Mouse (Mus musculus) embryonic facial prominence, embryonic 10.5 days (tissue): ENCODE measurements around the gene Mest. TPM values are rescaled to one million over a fixed set of nuclear protein-coding genes. Genes with fewer than 3 reads are reported as not detected.

Source experiments
- DNase-seq: peaks from one replicate; pipeline ENCODE4 v3.0.0-alpha.2; 2017; ENCODE audit warnings: low spot score
- H3K27ac ChIP-seq: fragments of 300-500 bp; sonication (generic); replicated peaks from 2 replicates; pipeline ENCODE4 v1.5.1; 2016; ENCODE audit warnings: mild to moderate bottlenecking
- H3K27me3 ChIP-seq: fragments of 300-500 bp; sonication (generic); replicated peaks from 2 replicates; pipeline ENCODE4 v1.6.1; 2016; ENCODE audit warnings: low read depth, mild to moderate bottlenecking; ENCODE audit not compliant: poor library complexity, severe bottlenecking
- H3K36me3 ChIP-seq: fragments of 300-500 bp; sonication (generic); replicated peaks from 2 replicates; pipeline ENCODE4 v1.6.1; 2016; ENCODE audit warnings: mild to moderate bottlenecking, moderate library complexity
- H3K4me1 ChIP-seq: fragments of 300-500 bp; sonication (generic); 2 replicates; pipeline ENCODE4 v1.6.1; 2016
- H3K4me3 ChIP-seq: fragments of 300-500 bp; sonication (generic); 2 replicates; pipeline ENCODE4 v1.5.1; 2016; ENCODE audit warnings: mild to moderate bottlenecking, moderate library complexity
- H3K9me3 ChIP-seq: fragments of 300-500 bp; sonication (generic); 2 replicates; pipeline ENCODE4 v1.6.1; 2016; ENCODE audit warnings: mild to moderate bottlenecking
- WGBS: fragments of 180-500 bp; shearing (Covaris S2); methylation state at CpG from one replicate; pipeline ENCODE4 v1.1.7; 2016; 5-methylcytosine and 5-hydroxymethylcytosine counted together
- polyA plus RNA-seq: library from polyadenylated mRNA; unstranded; fragments of >200 nt; fragmentation: Nextera tagmentation; extraction: Ambion mirVana; gene quantifications from 2 replicates; pipeline ENCODE4 v1.2.1, GENCODE M21; 2016

The Mest gene
- 1,878 and 2,201 TPM in 2 replicates for polyA plus RNA-seq

DNA sequence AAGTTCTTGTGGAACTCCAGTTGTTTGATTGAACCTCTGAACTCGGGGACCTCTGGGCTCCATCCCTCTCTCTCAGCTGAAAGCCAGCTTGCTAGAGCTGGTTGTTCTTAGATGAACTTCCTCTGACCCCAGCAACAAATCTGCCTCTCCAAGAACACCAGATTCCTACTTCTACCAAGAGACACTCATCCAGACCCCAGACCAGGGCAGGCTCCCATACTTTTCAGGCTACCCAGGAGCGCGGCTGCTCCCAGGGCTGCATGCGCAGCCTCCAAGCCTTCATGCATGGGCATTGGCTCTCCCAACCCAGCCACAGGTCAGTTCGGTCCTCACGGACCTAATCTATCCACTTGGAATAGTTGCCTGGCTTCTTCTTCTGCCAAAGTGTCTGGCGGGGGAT, at the start of gene Mest:
Gene Mest, plus strand, starts transcription at position 217 of the 400 bp plus-strand sequence.
- 72% methylated on average over 7 of the region's 7 CpGs for WGBS
- Histone ChIP-seq H3K4me3 (no peak within 1 kb of the TSS), H3K36me3 (no peaks in the 10 kb centered on the region), H3K27ac (peak within 1 kb of the TSS; percentile 73), H3K27me3 (no peaks in the 10 kb centered on the region), H3K4me1 (peaks cover 38% of the 10 kb centered on the region), H3K9me3 (no peaks in the 10 kb centered on the region)
- no peak for DNase-seq

DNA sequence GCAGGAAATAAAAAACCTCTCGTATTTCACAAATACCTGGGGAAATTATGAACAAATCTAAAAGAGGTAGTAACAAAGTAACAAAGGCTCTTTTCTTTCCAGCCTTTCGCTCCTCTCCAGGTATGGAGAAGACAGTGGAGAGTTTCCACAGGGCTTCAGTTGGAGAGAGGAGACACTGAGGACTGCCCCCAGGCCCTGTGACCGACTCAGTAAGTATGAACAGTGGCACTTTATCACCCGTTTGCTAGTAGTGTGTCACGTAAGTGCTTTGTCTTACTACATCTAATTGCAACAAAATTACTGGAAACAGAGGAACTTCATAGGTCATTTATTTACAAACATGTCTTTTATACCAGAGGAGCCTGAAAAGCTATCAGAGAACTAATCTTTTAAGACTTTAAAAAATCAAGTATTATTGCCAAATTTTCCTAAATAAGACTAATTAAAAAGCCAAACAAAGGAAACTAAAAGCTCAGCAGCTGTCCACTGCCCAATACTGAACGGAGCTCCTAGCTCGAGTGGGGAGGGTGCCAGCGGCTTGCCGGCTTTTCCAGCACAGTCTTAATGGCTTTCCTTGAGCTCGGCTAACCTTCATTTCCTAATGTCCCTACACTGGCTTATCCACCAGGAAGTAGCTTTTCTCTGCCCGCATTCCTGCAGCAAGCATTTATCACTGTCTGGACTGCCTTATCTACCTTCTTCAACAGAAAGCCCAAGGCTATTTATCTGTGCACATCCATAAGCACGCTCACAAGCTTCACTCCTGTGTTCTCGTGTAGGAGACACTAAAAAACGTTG, 49.4 kb upstream of the Mest start:
- WGBS, result 29% methylated on average over 14 of the region's 14 CpGs
- no peak for DNase-seq
- peaks cover 84% of the 10 kb centered on the region for H3K4me1 ChIP-seq

DNA sequence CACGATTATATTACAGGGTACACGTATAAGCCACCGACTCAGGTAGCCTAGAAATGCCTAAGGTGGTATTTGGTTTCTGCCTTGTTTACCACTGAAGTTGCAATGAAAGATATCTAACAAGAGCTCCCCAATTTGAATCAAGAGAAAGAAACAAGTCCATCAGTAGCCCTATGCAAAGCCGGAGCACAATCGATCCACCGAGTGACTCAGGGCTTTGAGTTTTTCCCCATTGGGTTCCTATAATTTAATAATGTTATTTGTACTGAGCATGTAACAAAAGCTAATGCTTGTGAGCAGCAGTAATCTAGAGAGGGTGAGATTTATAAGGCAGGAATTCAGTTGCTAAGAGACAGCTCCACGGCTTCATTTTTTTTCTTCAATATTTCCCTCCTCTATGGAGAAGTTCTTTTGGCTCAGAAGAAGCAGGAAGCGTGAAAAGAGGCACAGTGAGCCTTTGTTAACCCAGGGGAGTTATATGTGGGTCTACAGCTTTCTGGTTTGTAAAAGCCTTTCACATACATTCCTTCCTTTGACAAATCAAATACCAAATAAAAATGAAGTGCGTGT, 48.5 kb upstream of the Mest start:
- peaks cover 83% of the 10 kb centered on the region for H3K4me1 ChIP-seq

More for the DNA sequence above, 49.4 kb upstream of the Mest start:
- Histone ChIP-seq H3K27ac (peak overlapping the region; percentile 93), H3K4me3 (0 out of 2 replicates have a peak overlapping the region, but pooled peaks have one; percentile 2), H3K9me3 (no peaks in the 10 kb centered on the region), H3K27me3 (no peaks in the 10 kb centered on the region; the same call in 1 of the 2 replicates), H3K36me3 (0 out of 2 replicates have a peak, but pooled peaks cover 3% of the 10 kb centered on the region)

DNA sequence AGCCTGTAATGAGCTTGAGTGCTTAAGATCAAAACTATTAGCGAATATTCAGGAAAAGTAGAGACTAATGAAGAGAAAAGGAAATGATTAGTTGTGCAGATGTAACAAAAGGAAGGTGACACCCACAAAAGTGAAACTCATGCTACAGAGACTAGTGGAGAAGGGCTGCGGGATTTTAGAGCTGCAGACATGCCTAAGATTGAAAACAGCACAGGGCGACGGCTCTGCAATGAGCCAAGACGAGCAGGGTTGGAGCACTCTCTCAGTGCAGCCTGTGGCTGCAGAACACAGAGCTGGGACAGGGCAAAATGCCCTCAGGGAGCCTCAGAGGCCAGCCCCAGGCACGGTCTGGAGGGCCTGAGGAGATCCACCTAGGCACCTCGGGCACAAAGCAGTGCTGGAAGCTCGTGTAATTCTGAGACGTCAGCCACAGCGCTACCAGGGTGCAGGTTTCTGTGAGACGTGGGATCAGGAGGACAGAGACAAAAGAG, 48.0 kb upstream of the Mest start:
- Histone ChIP-seq H3K4me1 (peaks cover 84% of the 10 kb centered on the region), H3K36me3 (0 out of 2 replicates have a peak, but pooled peaks cover 3% of the 10 kb centered on the region), H3K4me3 (peak overlapping the region; percentile 30; the same call in 1 of the 2 replicates), H3K27ac (peak overlapping the region; percentile 93), H3K9me3 (no peaks in the 10 kb centered on the region), H3K27me3 (no peaks in the 10 kb centered on the region)
- 16% methylated on average over 11 of the region's 11 CpGs for WGBS
- DNase-seq, result peak; percentile 51

More for the DNA sequence above, 48.5 kb upstream of the Mest start:
- WGBS, result 54% methylated on average over 9 of the region's 9 CpGs
- Histone ChIP-seq H3K27me3 (no peaks in the 10 kb centered on the region), H3K4me3 (no peak overlapping the region), H3K36me3 (0 out of 2 replicates have a peak, but pooled peaks cover 3% of the 10 kb centered on the region), H3K27ac (peak overlapping the region; percentile 93), H3K9me3 (no peaks in the 10 kb centered on the region)
- no peak for DNase-seq

DNA sequence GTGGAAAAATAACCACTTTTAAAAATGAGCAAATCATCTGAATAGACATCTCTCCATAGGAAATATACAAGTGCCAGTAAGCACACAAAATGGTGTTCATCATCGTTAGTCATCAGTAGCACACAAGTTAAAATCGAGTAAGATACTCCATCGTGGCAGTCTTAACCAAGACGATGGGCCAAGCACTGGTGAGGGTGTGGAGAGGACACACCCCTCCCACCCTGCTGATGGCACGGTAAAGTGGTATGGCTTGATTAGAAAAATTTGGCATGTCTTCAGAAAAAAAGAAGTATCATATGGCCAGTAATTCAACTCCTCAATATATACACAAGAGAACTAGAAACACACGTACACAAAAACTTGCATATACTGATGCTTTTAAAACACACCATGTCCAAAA, 46.8 kb upstream of the Mest start:
- 82% methylated on average over 6 of the region's 6 CpGs for WGBS
- Histone ChIP-seq H3K36me3 (0 out of 2 replicates have a peak, but pooled peaks cover 3% of the 10 kb centered on the region), H3K27ac (0 out of 2 replicates have a peak overlapping the region, but pooled peaks have one; percentile 93), H3K9me3 (no peaks in the 10 kb centered on the region), H3K4me3 (no peak overlapping the region), H3K4me1 (peaks cover 84% of the 10 kb centered on the region), H3K27me3 (no peaks in the 10 kb centered on the region)
- no peak for DNase-seq

DNA sequence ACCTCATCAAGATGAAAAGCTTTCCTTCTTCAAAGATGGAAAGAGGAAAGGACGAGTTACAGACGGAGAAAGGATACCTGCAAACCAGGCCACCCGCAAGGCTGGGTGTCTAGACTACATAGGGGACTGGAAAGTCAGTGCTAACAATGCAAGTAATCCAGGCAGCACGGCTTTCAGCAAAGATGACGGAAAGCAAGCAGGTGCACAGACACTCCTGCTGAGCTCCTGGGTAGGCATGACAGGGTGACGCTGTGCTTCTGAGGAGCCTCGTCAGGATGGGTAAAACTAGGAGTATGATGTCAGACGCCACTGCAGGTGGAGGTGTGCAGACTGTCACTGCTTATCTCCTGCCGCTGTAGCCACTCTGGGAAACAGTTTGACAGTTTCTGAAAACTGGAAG, 45.8 kb upstream of the Mest start:
- Histone ChIP-seq H3K36me3 (0 out of 2 replicates have a peak, but pooled peaks cover 3% of the 10 kb centered on the region), H3K4me3 (no peak overlapping the region), H3K9me3 (no peaks in the 10 kb centered on the region), H3K4me1 (peaks cover 84% of the 10 kb centered on the region), H3K27me3 (no peaks in the 10 kb centered on the region), H3K27ac (0 out of 2 replicates have a peak overlapping the region, but pooled peaks have one; percentile 37)
- DNase-seq, result no peak
- WGBS, result 75% methylated on average over 9 of the region's 9 CpGs

DNA sequence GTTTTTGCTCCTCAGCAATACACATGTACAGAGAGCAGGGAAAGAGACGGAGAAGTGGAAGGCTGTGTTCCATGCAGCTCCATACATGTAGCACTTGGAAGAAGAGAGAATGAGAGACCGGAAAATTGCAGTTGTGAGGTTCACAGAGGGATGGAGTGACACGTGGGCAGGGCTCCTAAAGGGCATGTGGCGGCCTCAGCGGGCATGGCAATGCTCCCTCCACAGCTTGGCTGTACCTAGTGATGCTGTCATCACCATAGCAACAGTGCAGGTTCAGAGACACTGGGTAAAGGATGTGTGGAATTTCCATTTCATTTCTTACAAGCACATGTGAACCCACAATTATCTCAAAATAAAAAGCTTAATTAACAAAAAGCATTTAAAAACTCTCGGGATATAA, 44.9 kb upstream of the Mest start:
- Histone ChIP-seq H3K4me1 (peaks cover 84% of the 10 kb centered on the region), H3K27me3 (no peaks in the 10 kb centered on the region), H3K4me3 (no peak overlapping the region), H3K36me3 (0 out of 2 replicates have a peak, but pooled peaks cover 3% of the 10 kb centered on the region), H3K27ac (peak overlapping the region; percentile 71), H3K9me3 (no peaks in the 10 kb centered on the region)
- no peak for DNase-seq
- 75% methylated on average over 6 of the region's 6 CpGs for WGBS

DNA sequence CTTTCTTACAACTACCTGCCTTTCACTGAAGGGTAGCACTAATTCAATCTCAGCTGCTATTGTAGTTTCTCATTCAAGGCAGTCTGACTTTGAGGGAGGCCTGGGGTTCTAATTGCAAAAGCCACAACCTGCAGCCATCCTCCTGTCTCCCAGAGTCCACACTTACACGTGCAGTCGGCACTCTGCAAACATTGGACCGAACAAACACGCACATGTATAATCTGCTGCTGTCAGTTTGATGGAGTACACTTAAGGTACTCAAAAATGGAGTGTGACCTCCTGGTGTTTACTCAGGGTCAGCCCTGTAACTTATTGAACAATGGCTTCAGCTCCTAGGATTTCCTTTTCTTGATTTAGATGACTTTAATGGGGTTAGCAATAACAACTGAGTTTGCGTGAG, 43.8 kb upstream of the Mest start:
- Histone ChIP-seq H3K27me3 (no peaks in the 10 kb centered on the region), H3K4me3 (no peak overlapping the region), H3K9me3 (no peaks in the 10 kb centered on the region), H3K27ac (peak overlapping the region; percentile 72), H3K4me1 (peaks cover 73% of the 10 kb centered on the region), H3K36me3 (0 out of 2 replicates have a peak, but pooled peaks cover 3% of the 10 kb centered on the region)
- DNase-seq, result no peak
- WGBS, result 63% methylated on average over 5 of the region's 5 CpGs

DNA sequence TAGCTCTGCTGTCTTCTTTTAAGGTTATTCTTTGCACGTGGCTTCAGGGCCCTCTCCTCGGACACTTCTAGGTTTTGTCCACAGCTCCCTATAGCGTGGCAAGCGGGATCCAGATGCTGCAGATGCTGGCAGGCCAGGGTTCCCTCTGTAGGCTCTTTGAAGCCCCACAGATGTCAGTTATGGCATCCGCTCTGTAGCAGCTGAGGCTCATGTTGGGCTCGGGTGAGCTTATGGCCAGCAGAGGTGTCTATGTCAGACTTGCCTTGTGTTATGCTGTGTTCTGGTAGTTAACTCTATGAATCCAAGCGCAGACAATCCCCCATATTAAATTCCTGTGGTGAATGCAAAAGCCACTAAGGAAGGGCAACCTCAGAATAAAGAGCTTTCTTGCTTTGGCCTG, 42.9 kb upstream of the Mest start:
- Histone ChIP-seq H3K27ac (peak overlapping the region; percentile 68), H3K4me1 (peaks cover 64% of the 10 kb centered on the region), H3K4me3 (no peak overlapping the region), H3K9me3 (no peaks in the 10 kb centered on the region), H3K27me3 (no peaks in the 10 kb centered on the region), H3K36me3 (0 out of 2 replicates have a peak, but pooled peaks cover 3% of the 10 kb centered on the region)
- DNase-seq, result no peak
- WGBS, result 73% methylated on average over 7 of the region's 7 CpGs

DNA sequence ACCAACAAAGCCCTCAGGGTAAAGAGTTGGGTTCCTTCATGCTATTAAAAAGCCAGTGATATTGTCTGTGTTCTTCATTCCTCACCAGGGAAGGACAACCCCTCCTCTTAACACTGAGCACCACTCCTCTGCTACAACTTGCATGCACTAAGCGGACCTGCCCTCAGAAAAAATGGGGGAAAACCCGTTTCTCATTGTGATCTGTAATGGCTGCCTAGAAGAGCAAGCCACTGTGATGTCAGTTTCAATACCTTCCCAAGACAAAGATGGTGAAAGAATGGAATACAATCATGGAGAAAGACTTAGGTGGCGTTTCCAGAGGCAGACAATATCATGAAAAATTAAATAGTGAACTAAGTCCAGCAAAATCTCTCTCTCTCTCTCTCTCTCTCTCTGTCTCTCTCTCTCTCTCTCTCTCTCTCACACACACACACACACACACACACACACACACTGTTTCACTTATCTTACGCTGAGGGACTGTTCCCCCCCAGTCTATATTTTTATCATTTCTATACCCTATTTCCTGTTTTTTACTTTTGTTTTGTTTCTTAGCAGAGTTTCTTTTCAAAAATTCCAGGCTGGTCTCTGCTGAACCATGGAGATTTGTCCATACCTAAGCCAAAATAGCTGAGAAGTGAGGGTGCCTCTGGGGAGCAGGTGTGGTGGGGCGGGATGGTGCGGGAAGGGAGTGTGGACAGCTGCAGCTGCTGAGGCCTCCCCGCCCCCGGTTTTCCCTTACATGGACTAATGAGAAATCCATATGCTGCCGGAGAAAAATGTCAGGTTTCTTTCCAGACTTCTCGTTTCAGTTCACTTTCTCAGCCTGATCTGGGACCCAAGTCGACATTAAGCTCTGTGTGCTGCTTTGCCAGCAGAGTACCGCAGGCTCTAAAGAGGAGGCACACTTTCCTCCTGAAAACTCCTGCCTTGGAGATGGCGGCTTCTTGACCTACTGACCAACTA, 41.1 kb upstream of the Mest start:
- H3K27ac ChIP-seq, result peak overlapping the region; percentile 78
- H3K4me3 ChIP-seq, result no peak overlapping the region
- H3K27me3 ChIP-seq, result no peaks in the 10 kb centered on the region
- H3K9me3 ChIP-seq, result no peaks in the 10 kb centered on the region
- DNase-seq, result peak; percentile 49
- WGBS, result 66% methylated on average over 13 of the region's 13 CpGs
- 0 out of 2 replicates have a peak, but pooled peaks cover 3% of the 10 kb centered on the region for H3K36me3 ChIP-seq
- peaks cover 48% of the 10 kb centered on the region for H3K4me1 ChIP-seq

DNA sequence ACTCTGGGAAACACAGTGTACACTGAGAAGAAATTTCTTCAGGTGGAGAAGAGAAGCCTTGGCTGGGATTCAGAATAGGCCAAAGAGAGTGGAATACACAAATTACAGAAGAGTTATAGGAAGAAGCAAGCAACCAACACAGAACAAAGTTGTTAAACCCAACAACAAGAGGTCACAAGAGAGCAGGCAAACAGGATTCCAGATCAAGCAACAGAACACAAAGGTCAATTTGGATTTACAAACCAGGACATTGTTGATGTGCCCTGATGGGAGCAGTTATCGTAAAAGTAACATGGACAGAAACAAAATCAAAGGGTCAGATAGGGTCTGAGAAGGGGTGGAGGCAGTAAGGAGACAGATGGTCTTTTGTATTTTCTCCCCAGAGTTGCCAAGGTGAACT, 38.8 kb upstream of the Mest start:
- H3K36me3 ChIP-seq, result no peaks in the 10 kb centered on the region

More for the DNA sequence above, 38.8 kb upstream of the Mest start:
- no peaks in the 10 kb centered on the region for H3K9me3 ChIP-seq
- DNase-seq, result no peak
- H3K27me3 ChIP-seq, result no peaks in the 10 kb centered on the region
- peaks cover 31% of the 10 kb centered on the region for H3K4me1 ChIP-seq
- H3K4me3 ChIP-seq, result no peak overlapping the region
- H3K27ac ChIP-seq, result 0 out of 2 replicates have a peak overlapping the region, but pooled peaks have one; percentile 10
- WGBS, result 68% methylated on average over 1 of the region's 1 CpGs
